Mouse (Mus musculus) intestine, postnatal 0 days (tissue): ENCODE data around the gene Rdh16f1. TPM values are rescaled to one million over a fixed set of nuclear protein-coding genes. Genes with fewer than 3 reads are reported as not detected.
"Not testable (repeated sequence)": the region's sequence is repeated elsewhere in the genome, so short reads cannot be mapped to it uniquely, and the experiment has no call there.

Experiments
- ATAC-seq: fragments of 200-750 bp; cut with Nextera tagmentation; 2 replicates; pipeline ENCODE4 v1.8.0; 2017; ENCODE audit warnings: mild to moderate bottlenecking, moderate TSS enrichment, moderate library complexity
- H3K27ac ChIP-seq: fragments of 300-500 bp; sonication (generic); 2 replicates; pipeline ENCODE4 v1.5.1; 2014; ENCODE audit warnings: mild to moderate bottlenecking, low read depth, low read length, moderate library complexity
- H3K27me3 ChIP-seq: fragments of 300-500 bp; sonication (generic); replicated peaks from 2 replicates; pipeline ENCODE4 v1.6.1; 2014; ENCODE audit warnings: low read length, mixed read lengths; ENCODE audit not compliant: control insufficient read depth, insufficient read depth
- H3K36me3 ChIP-seq: fragments of 300-500 bp; sonication (generic); 2 replicates; pipeline ENCODE4 v1.6.1; 2014; ENCODE audit warnings: mild to moderate bottlenecking, moderate library complexity; ENCODE audit not compliant: control insufficient read depth, insufficient read depth
- H3K4me1 ChIP-seq: fragments of 300-500 bp; sonication (generic); replicated peaks from 2 replicates; pipeline ENCODE4 v1.6.1; 2014; ENCODE audit warnings: antibody characterized with exemption, low read length, mixed read lengths; ENCODE audit not compliant: control insufficient read depth, insufficient read depth
- H3K4me2 ChIP-seq: fragments of 300-500 bp; sonication (generic); replicated peaks from 2 replicates; pipeline ENCODE4 v1.6.1; 2014; ENCODE audit warnings: low read depth, mild to moderate bottlenecking, moderate library complexity
- H3K4me3 ChIP-seq: fragments of 300-500 bp; sonication (generic); 2 replicates; pipeline ENCODE4 v1.5.1; 2014; ENCODE audit warnings: low read depth, low read length
- H3K9ac ChIP-seq: fragments of 300-500 bp; sonication (generic); 2 replicates; pipeline ENCODE4 v1.6.1; 2014; ENCODE audit warnings: mild to moderate bottlenecking, low read depth, low read length
- H3K9me3 ChIP-seq: fragments of 300-500 bp; sonication (generic); 2 replicates; pipeline ENCODE4 v1.6.1; 2016; ENCODE audit warnings: mixed run types; ENCODE audit not compliant: control insufficient read depth
- CTCF ChIP-seq: sonication (generic); IDR thresholded peaks from 2 replicates; pipeline ENCODE4 v1.5.1; 2016; ENCODE audit warnings: low read depth, mild to moderate bottlenecking, control low read depth, antibody characterized with exemption, moderate library complexity
- WGBS: fragments of 180-500 bp; shearing (Covaris S2); extraction: QIAGEN DNeasy Blood & Tissue Kit; methylation state at CpG from one replicate; pipeline ENCODE4 v1.1.7; 2014; 5-methylcytosine and 5-hydroxymethylcytosine counted together
- polyA plus RNA-seq: library from polyadenylated mRNA; unstranded; fragments of >200 nt; fragmentation: Nextera tagmentation; extraction: Ambion mirVana; gene quantifications from 2 replicates; pipeline ENCODE4 v1.2.1, GENCODE M21; 2015

Gene Rdh16f1
- polyA plus RNA-seq, 1 experiment from 2014 or later: 0.43 TPM

DNA sequence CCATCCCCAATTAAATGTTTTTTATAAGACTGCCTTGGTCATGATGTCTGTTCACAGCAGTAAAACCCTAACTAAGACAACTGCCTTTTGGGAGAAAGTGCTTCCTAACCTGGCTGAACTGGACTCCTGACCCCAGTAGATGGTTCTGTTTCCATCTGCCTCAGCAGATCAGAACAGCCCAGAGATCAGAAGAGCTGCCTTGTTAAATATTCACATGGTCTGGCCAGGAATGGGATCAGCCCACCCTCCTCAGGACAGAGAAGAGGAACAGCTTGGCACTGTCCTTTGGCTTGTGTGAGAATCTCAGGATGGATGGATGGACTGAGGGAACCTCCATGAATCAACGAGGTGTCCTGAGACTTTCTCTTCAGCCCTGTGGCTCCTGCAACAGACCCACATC is 39.7 kb downstream of the Rdh16f1 start:
- ATAC-seq: no peak
- WGBS: 60% methylated on average over 1 of the region's 1 CpGs
- no peak for TF ChIP-seq CTCF
- Histone ChIP-seq H3K4me2 (no peak overlapping the region), H3K9me3 (no peaks in the 10 kb centered on the region), H3K4me3 (no peak overlapping the region), H3K27me3 (no peaks in the 10 kb centered on the region), H3K36me3 (no peaks in the 10 kb centered on the region), H3K9ac (no peak overlapping the region), H3K4me1 (no peaks in the 10 kb centered on the region), H3K27ac (no peak overlapping the region)

DNA sequence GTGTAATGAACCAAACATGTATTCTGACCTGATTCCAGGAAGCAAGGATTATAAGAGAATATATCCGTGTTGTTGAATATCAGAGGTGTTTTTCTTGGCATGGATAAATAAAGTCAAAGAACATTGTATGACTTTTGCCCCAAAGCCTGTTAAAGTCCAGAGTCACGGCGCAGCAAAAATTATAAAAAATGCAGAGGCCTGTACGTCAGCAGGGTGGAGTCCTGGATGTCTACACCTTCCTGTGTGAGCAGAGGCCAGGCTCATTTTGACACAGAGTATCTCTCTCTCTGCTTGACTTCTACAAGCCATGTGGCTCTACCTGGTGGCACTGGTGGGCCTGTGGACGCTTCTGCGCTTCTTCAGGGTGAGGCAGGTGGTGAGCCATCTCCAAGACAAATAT is 41.3 kb downstream of the Rdh16f1 start, which contains the start of gene Rdh16:
Rdh16 (plus strand) TSS at position 262 of the 400 bp plus-strand sequence.
- 81% methylated on average over 6 of the region's 6 CpGs for WGBS
- no peaks in the 10 kb centered on the region for H3K9me3 ChIP-seq
- no peak within 1 kb of the TSS for H3K4me3 ChIP-seq
- no peaks in the 10 kb centered on the region for H3K27me3 ChIP-seq
- no peak within 1 kb of the TSS for H3K9ac ChIP-seq
- H3K27ac ChIP-seq: no peak within 1 kb of the TSS
- no peaks in the 10 kb centered on the region for H3K4me1 ChIP-seq
- no peaks in the 10 kb centered on the region for H3K36me3 ChIP-seq
- no peak for ATAC-seq
- H3K4me2 ChIP-seq: no peak within 1 kb of the TSS
- no peak for TF ChIP-seq CTCF

DNA sequence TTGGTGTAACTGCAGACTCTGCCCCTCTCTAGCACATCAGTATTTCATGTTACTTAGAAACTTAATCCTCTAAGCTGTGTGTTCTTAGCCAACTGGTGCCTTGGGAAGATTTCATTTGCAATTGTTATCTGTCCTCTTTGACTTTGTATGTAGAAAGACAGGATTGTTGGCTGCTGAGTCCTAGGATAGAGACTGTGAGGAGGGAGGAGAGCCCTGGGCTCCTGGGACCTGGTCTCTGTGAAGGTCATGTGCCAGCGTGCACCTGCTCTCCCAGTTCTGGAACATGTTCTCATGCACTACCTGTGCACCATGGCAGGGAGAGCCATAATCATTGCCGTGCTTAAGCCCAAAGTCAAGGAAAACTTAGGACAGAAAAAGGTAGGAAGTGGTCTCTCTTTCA is 42.0 kb downstream of the Rdh16f1 start:
- H3K27ac ChIP-seq: no peak overlapping the region
- no peak for TF ChIP-seq CTCF
- ATAC-seq: no peak
- no peaks in the 10 kb centered on the region for H3K4me1 ChIP-seq
- no peak overlapping the region for H3K4me2 ChIP-seq
- H3K9ac ChIP-seq: no peak overlapping the region
- no peaks in the 10 kb centered on the region for H3K36me3 ChIP-seq
- no peaks in the 10 kb centered on the region for H3K27me3 ChIP-seq
- H3K9me3 ChIP-seq: no peaks in the 10 kb centered on the region
- no peak overlapping the region for H3K4me3 ChIP-seq
- WGBS: 81% methylated on average over 2 of the region's 2 CpGs

DNA sequence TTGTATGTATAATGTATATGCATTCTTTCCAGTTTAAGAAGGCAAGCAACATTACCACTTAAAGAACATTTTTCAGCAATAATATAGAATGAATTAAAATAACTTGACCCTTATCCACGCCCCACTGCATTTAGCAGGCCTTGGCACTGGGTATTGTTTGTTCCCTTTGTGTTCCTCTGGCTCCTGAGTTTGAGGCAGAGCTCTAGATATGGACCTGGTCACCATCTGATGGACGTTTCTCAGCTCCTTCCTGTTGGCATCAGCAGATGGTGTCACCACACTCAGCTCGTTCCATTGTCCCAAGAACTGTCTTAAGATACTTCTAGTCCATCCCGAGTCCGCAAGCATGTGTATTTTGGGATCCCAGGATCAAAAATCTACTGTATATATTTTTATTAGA is 42.6 kb downstream of the Rdh16f1 start:
- no peak overlapping the region for H3K27ac ChIP-seq
- no peaks in the 10 kb centered on the region for H3K36me3 ChIP-seq
- H3K9me3 ChIP-seq: no peaks in the 10 kb centered on the region
- no peak for TF ChIP-seq CTCF
- no peaks in the 10 kb centered on the region for H3K4me1 ChIP-seq
- no peak overlapping the region for H3K4me3 ChIP-seq
- no peak for ATAC-seq
- H3K27me3 ChIP-seq: no peaks in the 10 kb centered on the region
- H3K4me2 ChIP-seq: no peak overlapping the region
- WGBS: 77% methylated on average over 5 of the region's 5 CpGs
- H3K9ac ChIP-seq: no peak overlapping the region

DNA sequence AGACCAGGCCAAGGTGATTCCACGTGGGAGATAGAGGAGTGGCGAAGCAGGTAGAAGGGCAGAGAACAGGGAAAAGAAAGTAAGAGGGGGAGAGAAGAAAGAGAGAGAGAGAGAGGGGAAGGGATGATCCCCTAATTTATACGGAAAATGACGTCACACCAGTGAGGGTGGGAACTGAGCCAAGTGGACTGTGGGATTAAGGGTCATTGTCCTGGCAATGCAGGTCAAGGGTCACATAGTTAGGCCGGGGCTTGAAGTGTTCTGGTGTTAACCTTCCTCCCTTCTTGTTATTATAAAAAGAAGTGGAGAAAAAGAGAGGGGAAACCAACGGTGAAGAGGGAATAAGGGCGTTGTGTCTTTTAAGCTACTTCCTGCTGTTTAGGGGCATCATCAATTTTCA is 44.8 kb downstream of the Rdh16f1 start:
- no peaks in the 10 kb centered on the region for H3K9me3 ChIP-seq
- 64% methylated on average over 7 of the region's 7 CpGs for WGBS
- ATAC-seq: no peak
- no peak overlapping the region for H3K4me2 ChIP-seq
- H3K27ac ChIP-seq: no peak overlapping the region
- no peaks in the 10 kb centered on the region for H3K27me3 ChIP-seq
- TF ChIP-seq CTCF: no peak
- H3K36me3 ChIP-seq: no peaks in the 10 kb centered on the region
- H3K4me3 ChIP-seq: no peak overlapping the region
- no peaks in the 10 kb centered on the region for H3K4me1 ChIP-seq
- no peak overlapping the region for H3K9ac ChIP-seq

DNA sequence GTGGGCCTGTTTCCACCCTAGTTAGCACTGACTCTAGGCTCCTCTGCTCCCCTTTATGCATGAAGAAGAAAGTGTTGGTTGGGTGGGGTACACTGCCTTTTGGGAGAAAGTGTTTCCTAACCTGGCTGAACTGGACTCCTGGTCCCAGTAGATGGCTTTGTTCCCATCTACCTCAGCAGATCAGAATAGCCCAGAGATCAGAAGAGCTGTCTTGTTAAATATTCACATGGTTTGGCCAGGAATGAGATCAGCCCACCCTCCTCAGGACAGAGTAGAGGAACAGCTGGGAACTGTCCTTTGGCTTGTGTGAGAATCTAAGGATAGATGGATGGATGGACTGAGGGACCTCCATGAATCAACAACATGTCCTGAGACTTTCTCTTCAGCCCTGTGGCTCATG is 56.3 kb downstream of the Rdh16f1 start:
- Histone ChIP-seq H3K27me3 (no peaks in the 10 kb centered on the region), H3K4me1 (no peaks in the 10 kb centered on the region), H3K36me3 (no peaks in the 10 kb centered on the region), H3K9me3 (no peaks in the 10 kb centered on the region), H3K4me2 (no peak overlapping the region), H3K9ac (no peak overlapping the region), H3K27ac (no peak overlapping the region), H3K4me3 (no peak overlapping the region)
- no peak for TF ChIP-seq CTCF
- ATAC-seq: no peak

DNA sequence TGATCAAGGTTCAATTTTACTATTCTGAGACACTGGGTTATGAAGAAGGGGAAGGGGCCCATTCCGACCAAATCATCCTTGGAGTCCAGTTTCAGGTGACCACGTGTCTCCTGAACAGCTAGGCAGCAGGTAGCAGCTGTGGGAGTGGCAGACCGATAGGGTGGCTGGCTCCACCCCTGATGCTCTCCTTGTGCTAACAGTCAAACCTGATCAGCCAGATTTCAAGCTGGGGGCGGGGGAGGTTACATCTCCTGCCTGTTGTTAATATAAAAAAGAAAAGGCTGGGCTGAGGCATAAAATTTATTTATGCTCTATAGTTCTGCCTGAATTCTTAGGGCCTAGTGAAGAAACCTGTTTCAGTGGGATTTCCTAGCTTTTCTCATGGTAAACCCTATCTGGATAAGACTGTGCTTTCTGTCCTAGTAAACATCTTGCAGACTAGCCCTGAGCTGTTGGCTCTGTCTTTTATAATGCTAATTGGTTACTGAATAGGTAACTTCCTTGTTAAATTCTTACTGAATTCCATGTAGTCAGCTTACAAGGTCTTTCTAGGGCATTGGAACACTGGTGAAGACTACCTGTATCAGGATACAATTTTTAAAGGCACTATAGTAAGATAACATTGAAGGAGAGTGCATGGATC is 57.8 kb downstream of the Rdh16f1 start:
- ATAC-seq, H3K36me3 ChIP-seq: not testable (repeated sequence)
- 52% methylated on average over 4 of the region's 4 CpGs for WGBS

DNA sequence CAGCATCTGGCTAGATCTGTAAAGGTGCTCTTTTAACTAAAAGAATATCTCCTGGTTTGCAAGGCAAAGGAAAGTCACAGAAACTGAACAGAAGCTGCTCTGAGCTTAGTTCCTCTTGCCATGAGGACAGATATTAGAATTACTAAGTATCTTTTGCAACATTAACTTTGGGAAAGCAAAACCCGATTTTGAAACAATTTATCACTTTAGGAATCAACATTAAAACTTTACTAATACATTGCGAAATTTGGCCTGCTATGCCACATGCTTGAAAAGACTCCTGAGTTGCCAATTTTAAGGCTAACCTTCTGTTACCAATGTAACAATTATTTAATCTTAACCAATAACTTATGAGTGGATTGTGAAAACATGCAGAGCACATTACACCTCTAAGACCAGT is 62.2 kb downstream of the Rdh16f1 start:
- not testable (repeated sequence) for ATAC-seq, H3K4me2 ChIP-seq, H3K9me3 ChIP-seq, H3K4me1 ChIP-seq, H3K36me3 ChIP-seq, H3K4me3 ChIP-seq, H3K27ac ChIP-seq, H3K9ac ChIP-seq, H3K27me3 ChIP-seq
- WGBS: 90% methylated on average over 2 of the region's 2 CpGs

More for the DNA sequence above, 57.8 kb downstream of the Rdh16f1 start:
- H3K4me3 ChIP-seq, H3K9me3 ChIP-seq, H3K27me3 ChIP-seq, H3K4me2 ChIP-seq, H3K9ac ChIP-seq, H3K27ac ChIP-seq, H3K4me1 ChIP-seq: not testable (repeated sequence)
